Mouse (Mus musculus): Measurements from ENCODE around the gene Ccr4. TPM values are rescaled to one million over a fixed set of nuclear protein-coding genes. Genes with fewer than 3 reads are reported as not detected.

The Ccr4 gene
- total RNA-seq (2015; ENCODE audit: low replicate concordance), result not detected in 2 replicates
- total RNA-seq (2017; ENCODE audit: low replicate concordance), result not detected in 2 replicates

- ATAC-seq (replicated peaks; ENCODE audit: low FRiP score, poor library complexity, severe bottlenecking), result no peak
Observed at GRCm38 (mm10) chr9:114504816-114505215, at the start of gene Ccr4. Gene Ccr4, minus strand, starts transcription at chr9:114504916.

GRCm38 (mm10) chr9:114553828-114554227 is 49.1 kb upstream of the Ccr4 start:
- ATAC-seq (replicated peaks; ENCODE audit: low FRiP score, poor library complexity, severe bottlenecking), result no peak

GRCm38 (mm10) chr9:114550033-114550432 is 45.3 kb upstream of the Ccr4 start:
- ATAC-seq (replicated peaks; ENCODE audit: low FRiP score, poor library complexity, severe bottlenecking), result no peak

- no peak for ATAC-seq (replicated peaks; ENCODE audit: low FRiP score, poor library complexity, severe bottlenecking)
Observed at GRCm38 (mm10) chr9:114549117-114549516, 44.4 kb upstream of the Ccr4 start.

GRCm38 (mm10) chr9:114548496-114548895 is 43.8 kb upstream of the Ccr4 start:
- no peak for ATAC-seq (replicated peaks; ENCODE audit: low FRiP score, poor library complexity, severe bottlenecking)

- ATAC-seq (replicated peaks; ENCODE audit: low FRiP score, poor library complexity, severe bottlenecking), result no peak
Observed at GRCm38 (mm10) chr9:114547643-114548077, 42.9 kb upstream of the Ccr4 start.

GRCm38 (mm10) chr9:114546765-114547164 is 42.0 kb upstream of the Ccr4 start:
- no peak for ATAC-seq (replicated peaks; ENCODE audit: low FRiP score, poor library complexity, severe bottlenecking)

- ATAC-seq (replicated peaks; ENCODE audit: low FRiP score, poor library complexity, severe bottlenecking), result no peak
Observed at GRCm38 (mm10) chr9:114544754-114545393, 40.2 kb upstream of the Ccr4 start.

- no peak for ATAC-seq (replicated peaks; ENCODE audit: low FRiP score, poor library complexity, severe bottlenecking)
Observed at GRCm38 (mm10) chr9:114543882-114544753, 39.4 kb upstream of the Ccr4 start.

- ATAC-seq (replicated peaks; ENCODE audit: low FRiP score, poor library complexity, severe bottlenecking), result no peak
Observed at GRCm38 (mm10) chr9:114541279-114541741, 36.6 kb upstream of the Ccr4 start.

GRCm38 (mm10) chr9:114538996-114539563 is 34.4 kb upstream of the Ccr4 start:
- no peak for ATAC-seq (replicated peaks; ENCODE audit: low FRiP score, poor library complexity, severe bottlenecking)

- no peak for ATAC-seq (replicated peaks; ENCODE audit: low FRiP score, poor library complexity, severe bottlenecking)
Observed at GRCm38 (mm10) chr9:114536628-114537027, 31.9 kb upstream of the Ccr4 start.

GRCm38 (mm10) chr9:114534747-114535517 is 30.2 kb upstream of the Ccr4 start:
- no peak for ATAC-seq (replicated peaks; ENCODE audit: low FRiP score, poor library complexity, severe bottlenecking)

- no peak for ATAC-seq (replicated peaks; ENCODE audit: low FRiP score, poor library complexity, severe bottlenecking)
Observed at GRCm38 (mm10) chr9:114533848-114534247, 29.1 kb upstream of the Ccr4 start.

- no peak for ATAC-seq (replicated peaks; ENCODE audit: low FRiP score, poor library complexity, severe bottlenecking)
Observed at GRCm38 (mm10) chr9:114531276-114531675, 26.6 kb upstream of the Ccr4 start.

GRCm38 (mm10) chr9:114528680-114529048 is 23.9 kb upstream of the Ccr4 start:
- no peak for ATAC-seq (replicated peaks; ENCODE audit: low FRiP score, poor library complexity, severe bottlenecking)

- no peak for ATAC-seq (replicated peaks; ENCODE audit: low FRiP score, poor library complexity, severe bottlenecking)
Observed at GRCm38 (mm10) chr9:114527992-114528679, 23.4 kb upstream of the Ccr4 start.

- no peak for ATAC-seq (replicated peaks; ENCODE audit: low FRiP score, poor library complexity, severe bottlenecking)
Observed at GRCm38 (mm10) chr9:114527085-114527484, 22.4 kb upstream of the Ccr4 start.

- no peak for ATAC-seq (replicated peaks; ENCODE audit: low FRiP score, poor library complexity, severe bottlenecking)
Observed at GRCm38 (mm10) chr9:114526581-114526980, 21.9 kb upstream of the Ccr4 start.
